Mouse (Mus musculus) midbrain, embryonic 16.5 days (tissue): ENCODE results near the gene Rfx8. TPM values are rescaled to one million over a fixed set of nuclear protein-coding genes. Genes with fewer than 3 reads are reported as not detected.

Source experiments
- ATAC-seq: fragments of 200-750 bp; cut with Nextera tagmentation; 2 replicates; pipeline ENCODE4 v1.8.0; 2017; ENCODE audit warnings: moderate TSS enrichment
- H3K27ac ChIP-seq: fragments of 300-500 bp; sonication (generic); 2 replicates; pipeline ENCODE4 v1.5.1; 2014; ENCODE audit warnings: mild to moderate bottlenecking, low read length, mixed read lengths
- H3K27me3 ChIP-seq: fragments of 300-500 bp; sonication (generic); 2 replicates; pipeline ENCODE4 v1.6.1; 2014; ENCODE audit warnings: low read depth, low read length, mixed read lengths; ENCODE audit not compliant: control insufficient read depth, insufficient read depth
- H3K36me3 ChIP-seq: fragments of 300-500 bp; sonication (generic); 2 replicates; pipeline ENCODE4 v1.6.1; 2014; ENCODE audit warnings: mild to moderate bottlenecking, low read length, moderate library complexity, mixed read lengths; ENCODE audit not compliant: control insufficient read depth, insufficient read depth
- H3K4me1 ChIP-seq: fragments of 300-500 bp; sonication (generic); 2 replicates; pipeline ENCODE4 v1.6.1; 2014; ENCODE audit warnings: mild to moderate bottlenecking, low read length, mixed read lengths; ENCODE audit not compliant: control insufficient read depth, insufficient read depth
- H3K4me2 ChIP-seq: fragments of 300-500 bp; sonication (generic); 2 replicates; pipeline ENCODE4 v1.6.1; 2014; ENCODE audit warnings: mild to moderate bottlenecking, low read length, mixed read lengths
- H3K4me3 ChIP-seq: fragments of 300-500 bp; sonication (generic); 2 replicates; pipeline ENCODE4 v1.5.1; 2014; ENCODE audit warnings: low read depth, mild to moderate bottlenecking, low read length, moderate library complexity, mixed read lengths
- H3K9ac ChIP-seq: fragments of 300-500 bp; sonication (generic); 2 replicates; pipeline ENCODE4 v1.6.1; 2014; ENCODE audit warnings: low read depth, low read length, mixed read lengths
- H3K9me3 ChIP-seq: fragments of 300-500 bp; sonication (generic); replicated peaks from 2 replicates; pipeline ENCODE4 v1.6.1; 2014; ENCODE audit warnings: mild to moderate bottlenecking, low read length, mixed read lengths; ENCODE audit not compliant: control insufficient read depth, poor library complexity, severe bottlenecking
- WGBS: fragments of 180-500 bp; shearing (Covaris S2); extraction: QIAGEN DNeasy Blood & Tissue Kit; methylation state at CpG from one replicate; pipeline ENCODE4 v1.1.7; 2014; 5-methylcytosine and 5-hydroxymethylcytosine counted together
- polyA plus RNA-seq: library from polyadenylated mRNA; unstranded; fragments of >200 nt; fragmentation: Nextera tagmentation; extraction: Ambion mirVana; gene quantifications from 2 replicates; pipeline ENCODE4 v1.2.1, GENCODE M21; 2015

Rfx8 gene
- polyA plus RNA-seq, 1 experiment from 2014 or later = 0.15 TPM

- H3K27ac ChIP-seq = no peak overlapping the region
- H3K4me3 ChIP-seq = no peak overlapping the region
- no peak overlapping the region for H3K9ac ChIP-seq
- 75% methylated on average over 9 of the region's 9 CpGs for WGBS
- H3K27me3 ChIP-seq = no peaks in the 10 kb centered on the region; the same call in none of the 2 replicates
- H3K4me2 ChIP-seq = no peak overlapping the region
- no peaks in the 10 kb centered on the region for H3K9me3 ChIP-seq
- ATAC-seq = no peak
- H3K4me1 ChIP-seq = peaks cover 14% of the 10 kb centered on the region
- H3K36me3 ChIP-seq = no peaks in the 10 kb centered on the region
Measured at GRCm38 (mm10) chr1:39758244-39758643, 37.4 kb upstream of the Rfx8 start.

GRCm38 (mm10) chr1:39756952-39757351 is 36.2 kb upstream of the Rfx8 start:
- WGBS = 87% methylated on average over 11 of the region's 11 CpGs
- Histone ChIP-seq H3K36me3 (no peaks in the 10 kb centered on the region), H3K4me3 (no peak overlapping the region), H3K9ac (no peak overlapping the region), H3K4me2 (no peak overlapping the region), H3K4me1 (peaks cover 10% of the 10 kb centered on the region), H3K27ac (no peak overlapping the region), H3K9me3 (no peaks in the 10 kb centered on the region), H3K27me3 (no peaks in the 10 kb centered on the region)
- no peak for ATAC-seq

- 79% methylated on average over 13 of the region's 13 CpGs for WGBS
- Histone ChIP-seq H3K4me1 (peaks cover 4% of the 10 kb centered on the region; the same call in 1 of the 2 replicates), H3K9ac (no peak overlapping the region), H3K4me2 (no peak overlapping the region), H3K9me3 (no peaks in the 10 kb centered on the region), H3K36me3 (no peaks in the 10 kb centered on the region), H3K27me3 (no peaks in the 10 kb centered on the region), H3K4me3 (no peak overlapping the region), H3K27ac (no peak overlapping the region)
- ATAC-seq = no peak
Measured at GRCm38 (mm10) chr1:39754224-39754957, 33.6 kb upstream of the Rfx8 start.

GRCm38 (mm10) chr1:39751537-39751936 is 30.7 kb upstream of the Rfx8 start:
- H3K4me2 ChIP-seq = no peak overlapping the region
- ATAC-seq = no peak
- peaks cover 4% of the 10 kb centered on the region for H3K4me1 ChIP-seq
- H3K27me3 ChIP-seq = no peaks in the 10 kb centered on the region
- no peak overlapping the region for H3K4me3 ChIP-seq
- H3K36me3 ChIP-seq = no peaks in the 10 kb centered on the region
- H3K27ac ChIP-seq = no peak overlapping the region
- H3K9ac ChIP-seq = no peak overlapping the region
- H3K9me3 ChIP-seq = no peaks in the 10 kb centered on the region
- WGBS = 86% methylated on average over 6 of the region's 6 CpGs

GRCm38 (mm10) chr1:39749664-39750063 is 28.9 kb upstream of the Rfx8 start:
- Histone ChIP-seq H3K9ac (no peak overlapping the region), H3K4me2 (no peak overlapping the region), H3K9me3 (no peaks in the 10 kb centered on the region), H3K27ac (no peak overlapping the region), H3K27me3 (no peaks in the 10 kb centered on the region), H3K4me3 (no peak overlapping the region), H3K4me1 (peaks cover 8% of the 10 kb centered on the region), H3K36me3 (no peaks in the 10 kb centered on the region)
- ATAC-seq = 0 out of 2 replicates have a peak, but pooled peaks have one; percentile 39
- 15% methylated on average over 3 of the region's 3 CpGs for WGBS

- WGBS = 39% methylated on average over 1 of the region's 1 CpGs
- ATAC-seq = no peak
- no peak overlapping the region for H3K27ac ChIP-seq
- no peaks in the 10 kb centered on the region for H3K27me3 ChIP-seq
- no peaks in the 10 kb centered on the region for H3K9me3 ChIP-seq
- no peak overlapping the region for H3K4me3 ChIP-seq
- H3K4me2 ChIP-seq = no peak overlapping the region
- H3K36me3 ChIP-seq = no peaks in the 10 kb centered on the region
- H3K4me1 ChIP-seq = peaks cover 8% of the 10 kb centered on the region
- H3K9ac ChIP-seq = no peak overlapping the region
Measured at GRCm38 (mm10) chr1:39749214-39749613, 28.4 kb upstream of the Rfx8 start.

GRCm38 (mm10) chr1:39748666-39749065 is 27.9 kb upstream of the Rfx8 start:
- no peak overlapping the region for H3K27ac ChIP-seq
- no peak for ATAC-seq
- no peaks in the 10 kb centered on the region for H3K36me3 ChIP-seq
- H3K27me3 ChIP-seq = no peaks in the 10 kb centered on the region
- H3K4me2 ChIP-seq = no peak overlapping the region
- peaks cover 8% of the 10 kb centered on the region for H3K4me1 ChIP-seq
- H3K4me3 ChIP-seq = no peak overlapping the region
- no peak overlapping the region for H3K9ac ChIP-seq
- no peaks in the 10 kb centered on the region for H3K9me3 ChIP-seq
- WGBS = 84% methylated on average over 6 of the region's 6 CpGs

- Histone ChIP-seq H3K9me3 (no peaks in the 10 kb centered on the region), H3K4me3 (no peak overlapping the region), H3K9ac (no peak overlapping the region), H3K36me3 (no peaks in the 10 kb centered on the region), H3K4me2 (no peak overlapping the region), H3K27me3 (no peaks in the 10 kb centered on the region), H3K27ac (no peak overlapping the region), H3K4me1 (peaks cover 8% of the 10 kb centered on the region)
- no peak for ATAC-seq
- WGBS = 25% methylated on average over 7 of the region's 7 CpGs
Measured at GRCm38 (mm10) chr1:39746464-39746863, 25.7 kb upstream of the Rfx8 start.

GRCm38 (mm10) chr1:39740948-39741347 is 20.2 kb upstream of the Rfx8 start:
- Histone ChIP-seq H3K4me3 (no peak overlapping the region), H3K36me3 (no peaks in the 10 kb centered on the region), H3K9me3 (no peaks in the 10 kb centered on the region), H3K9ac (no peak overlapping the region), H3K27ac (no peak overlapping the region), H3K4me2 (no peak overlapping the region), H3K4me1 (no peaks in the 10 kb centered on the region; the same call in 1 of the 2 replicates), H3K27me3 (no peaks in the 10 kb centered on the region)
- ATAC-seq = 0 out of 2 replicates have a peak, but pooled peaks have one; percentile 48
- WGBS = 40% methylated on average over 7 of the region's 7 CpGs
